Mouse (Mus musculus) heart, adult 2 months (tissue): ENCODE data around the gene Galnt2. TPM values are rescaled to one million over a fixed set of nuclear protein-coding genes. Genes with fewer than 3 reads are reported as not detected.

Source experiments
- DNase-seq, 2 experiments: peaks; one replicate each; pipeline ENCODE4 v3.0.0; 2021
- H3K27ac ChIP-seq: fragments of 200-600 bp; 2 replicates; pipeline ENCODE4 v1.8.1; 2022
- H3K27me3 ChIP-seq: fragments of 200-500 bp; 2 replicates; pipeline ENCODE4 v1.6.1; 2012; ENCODE audit warnings: mild to moderate bottlenecking, low read length, inconsistent platforms, mixed read lengths; ENCODE audit not compliant: control insufficient read depth, insufficient read depth
- H3K36me3 ChIP-seq: fragments of 200-500 bp; 2 replicates; pipeline ENCODE4 v1.6.1; 2012; ENCODE audit warnings: low read length, inconsistent platforms; ENCODE audit not compliant: control insufficient read depth, insufficient read depth
- H3K4me1 ChIP-seq: fragments of 200-500 bp; 2 replicates; pipeline ENCODE4 v1.6.1; 2011; ENCODE audit warnings: low read length; ENCODE audit not compliant: control insufficient read depth, insufficient read depth
- H3K4me3 ChIP-seq: fragments of 200-600 bp; 2 replicates; pipeline ENCODE4 v1.8.1; 2022
- H3K79me2 ChIP-seq: fragments of 200-500 bp; replicated peaks from 2 replicates; pipeline ENCODE4 v1.6.1; 2012; ENCODE audit warnings: mild to moderate bottlenecking, inconsistent platforms, low read length, moderate library complexity, mixed read lengths; ENCODE audit not compliant: control insufficient read depth, insufficient read depth
- H3K9ac ChIP-seq: fragments of 200-500 bp; 2 replicates; pipeline ENCODE4 v1.6.1; 2012; ENCODE audit warnings: low read depth, mild to moderate bottlenecking, control low read depth, inconsistent platforms, low read length, mixed read lengths
- CTCF ChIP-seq: fragments of 200-600 bp; IDR thresholded peaks from 2 replicates; pipeline ENCODE4 v1.8.1; 2022; ENCODE audit warnings: antibody characterized with exemption, mild to moderate bottlenecking, moderate library complexity
- EP300 ChIP-seq: fragments of 200-500 bp; IDR thresholded peaks from 2 replicates; pipeline ENCODE4 v1.6.1; 2011; ENCODE audit warnings: low read depth, low read length, control low read depth; ENCODE audit not compliant: insufficient read depth
- POLR2A ChIP-seq: fragments of 200-500 bp; IDR thresholded peaks from 2 replicates; pipeline ENCODE4 v1.6.1; 2011; ENCODE audit warnings: mild to moderate bottlenecking, low read depth, low read length, control low read depth; ENCODE audit not compliant: insufficient read depth
- WGBS: fragments of 180-500 bp; shearing (Covaris S2); methylation state at CpG from one replicate; pipeline ENCODE4 v1.1.7; 2018; 5-methylcytosine and 5-hydroxymethylcytosine counted together
- intact Hi-C: fragments of 180-260 bp; cut with DNase I; formaldehyde crosslinking; loops from one replicate; pipeline ENCODE4 v1.15.1; 2025
- polyA plus RNA-seq: library from polyadenylated mRNA; depleted of rRNA; stranded (reverse); fragments of >200 nt; gene quantifications from 2 replicates; pipeline ENCODE4 v1.2.3, GENCODE M21; 2012
- total RNA-seq, 2 experiments: library from RNA; stranded (reverse); gene quantifications; 2 replicates each; pipeline ENCODE4 v1.2.3; 2021

Gene Galnt2
- total and polyA plus RNA-seq, 3 experiments = 3.7 to 42.9 (median 35.2) TPM

DNA sequence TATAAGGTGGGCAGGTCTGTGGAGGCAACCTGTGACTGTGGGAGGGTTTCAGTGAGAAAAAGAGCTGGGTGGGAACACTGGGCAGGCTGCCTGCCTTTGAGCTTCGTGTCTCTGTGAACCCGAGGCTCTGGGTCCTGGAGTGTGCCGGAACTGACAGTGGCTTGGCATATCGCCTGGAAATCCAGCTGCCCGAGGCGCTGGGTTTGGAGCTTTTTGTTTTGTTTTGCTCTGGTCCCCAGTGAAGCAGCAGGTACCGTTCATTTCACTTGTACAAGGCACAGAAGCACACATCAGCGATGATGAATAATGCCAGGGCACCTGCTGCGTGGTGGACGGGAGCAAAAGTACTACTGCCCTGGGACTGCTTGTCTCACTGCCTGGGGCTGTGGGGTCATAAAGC lies 26.2 kb downstream of the Galnt2 start:
- intact Hi-C loops = loop anchor here (2.0 kb wide), 1 partner anchor 25 kb away; no protein-coding TSS in a partner anchor
- H3K4me1 ChIP-seq = peaks cover 22% of the 10 kb centered on the region
- peaks cover 3% of the 10 kb centered on the region; the same call in 1 of the 2 replicates for H3K36me3 ChIP-seq
- peak overlapping the region; percentile 67 for H3K27ac ChIP-seq
- H3K9ac ChIP-seq = no peak overlapping the region
- WGBS = 9% methylated on average over 10 of the region's 10 CpGs
- TF ChIP-seq EP300 (peak; percentile 3; the same call in 1 of the 2 replicates), POLR2A (no peak)
- no peak overlapping the region for H3K4me3 ChIP-seq
- peaks cover 4% of the 10 kb centered on the region; the same call in 1 of the 2 replicates for H3K79me2 ChIP-seq
- no peaks in the 10 kb centered on the region for H3K27me3 ChIP-seq
- peak; percentile 79 to 84 for DNase-seq

DNA sequence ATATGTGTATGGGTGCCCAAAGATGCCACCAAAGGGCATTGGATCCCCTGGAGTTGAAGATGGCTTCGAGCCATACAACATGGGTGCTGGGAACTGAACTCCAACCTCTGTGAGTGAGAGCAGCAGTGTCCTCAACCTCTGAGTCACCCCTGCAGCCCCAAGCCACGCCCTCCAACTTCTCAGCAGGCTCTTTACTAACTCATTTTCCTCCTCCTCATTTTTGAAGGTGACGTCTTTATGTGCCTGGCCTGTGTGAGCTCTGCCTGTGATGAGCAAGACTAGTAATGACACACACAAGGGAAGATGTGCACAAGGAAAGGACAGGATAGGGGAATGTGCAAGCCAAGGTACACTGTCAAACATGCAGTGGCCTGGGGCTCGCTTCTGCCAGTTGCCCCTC lies 28.0 kb downstream of the Galnt2 start:
- Histone ChIP-seq H3K36me3 (peaks cover 3% of the 10 kb centered on the region; the same call in 1 of the 2 replicates), H3K79me2 (peaks cover 2% of the 10 kb centered on the region; the same call in 1 of the 2 replicates), H3K4me3 (no peak overlapping the region), H3K4me1 (peaks cover 24% of the 10 kb centered on the region), H3K27ac (no peak overlapping the region), H3K27me3 (no peaks in the 10 kb centered on the region), H3K9ac (no peak overlapping the region)
- no peak for TF ChIP-seq POLR2A
- no peak for DNase-seq
- intact Hi-C loops = no loop called here
- WGBS = 88% methylated on average over 4 of the region's 4 CpGs

DNA sequence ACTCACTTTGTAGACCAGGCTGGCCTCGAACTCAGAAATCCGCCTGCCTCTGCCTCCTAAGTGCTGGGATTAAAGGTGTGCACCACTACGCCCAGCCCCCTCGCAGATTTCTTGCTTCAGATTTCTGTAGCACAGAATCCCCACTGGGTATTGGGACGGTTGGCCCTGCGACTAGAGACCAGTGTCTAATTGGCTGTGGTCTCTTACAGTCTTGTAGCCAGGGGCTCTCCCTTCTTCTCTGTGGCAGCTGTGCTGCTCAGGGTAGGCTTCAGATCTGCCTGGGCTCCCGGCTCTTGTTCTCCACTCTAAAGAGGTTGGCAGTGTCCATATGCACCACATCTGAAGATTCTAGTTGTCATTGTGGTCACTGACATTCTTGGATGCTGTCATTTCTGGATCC lies 28.7 kb downstream of the Galnt2 start:
- Histone ChIP-seq H3K27ac (no peak overlapping the region), H3K79me2 (peaks cover 2% of the 10 kb centered on the region), H3K27me3 (no peaks in the 10 kb centered on the region), H3K9ac (no peak overlapping the region), H3K4me1 (peaks cover 32% of the 10 kb centered on the region), H3K4me3 (no peak overlapping the region), H3K36me3 (peaks cover 3% of the 10 kb centered on the region; the same call in 1 of the 2 replicates)
- intact Hi-C loops = no loop called here
- TF ChIP-seq POLR2A (no peak), CTCF (no peak), EP300 (no peak)
- WGBS = 80% methylated on average over 7 of the region's 7 CpGs
- DNase-seq = no peak

DNA sequence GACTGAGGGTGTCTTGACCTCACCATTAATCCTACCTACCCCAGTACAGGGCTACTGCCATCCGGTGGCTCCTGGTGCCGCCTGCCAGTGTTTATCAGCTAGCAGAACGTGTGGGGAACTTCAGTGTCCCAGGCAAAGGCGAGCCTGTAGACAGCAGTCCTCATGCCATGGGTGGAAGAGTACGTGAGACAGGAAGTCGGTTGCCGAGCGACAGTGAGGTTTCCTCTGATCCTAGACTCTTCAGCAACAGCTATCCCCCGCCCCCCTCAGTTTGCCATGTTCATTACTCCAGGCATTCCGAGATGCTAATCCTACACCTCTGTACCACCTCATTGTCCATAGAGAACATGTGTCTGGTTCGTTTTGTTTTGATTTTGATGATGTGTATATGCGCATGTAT lies 29.2 kb downstream of the Galnt2 start:
- H3K36me3 ChIP-seq = peaks cover 3% of the 10 kb centered on the region; the same call in 1 of the 2 replicates
- no peak overlapping the region for H3K4me3 ChIP-seq
- no peak overlapping the region for H3K9ac ChIP-seq
- H3K4me1 ChIP-seq = peaks cover 35% of the 10 kb centered on the region
- H3K27me3 ChIP-seq = no peaks in the 10 kb centered on the region
- 39% methylated on average over 12 of the region's 12 CpGs for WGBS
- H3K27ac ChIP-seq = no peak overlapping the region
- intact Hi-C loops = no loop called here
- TF ChIP-seq CTCF = no peak
- TF ChIP-seq EP300 = no peak
- TF ChIP-seq POLR2A = no peak
- no peak for DNase-seq
- H3K79me2 ChIP-seq = peaks cover 2% of the 10 kb centered on the region

DNA sequence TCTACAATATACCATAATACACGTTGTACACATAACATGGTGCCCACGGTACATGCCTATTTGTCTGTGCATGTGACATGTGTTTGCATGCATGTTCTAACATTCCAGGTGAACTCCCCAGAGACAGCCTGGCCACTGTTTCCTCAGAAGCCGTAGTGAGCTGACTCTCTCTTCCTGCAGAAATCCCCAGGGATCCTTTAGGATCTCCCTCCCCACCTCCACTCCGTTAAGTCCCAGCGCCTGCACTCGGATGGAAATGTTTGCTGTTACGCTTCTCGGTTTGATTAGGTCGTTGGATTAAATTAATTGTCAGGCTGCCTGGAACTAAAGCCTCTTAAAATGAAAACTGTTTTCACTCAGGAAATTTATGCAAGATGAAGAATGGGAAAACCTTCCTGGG lies 31.9 kb downstream of the Galnt2 start:
- no peak overlapping the region for H3K27ac ChIP-seq
- no peak overlapping the region for H3K9ac ChIP-seq
- no peaks in the 10 kb centered on the region; the same call in 1 of the 2 replicates for H3K79me2 ChIP-seq
- intact Hi-C loops = no loop called here
- H3K36me3 ChIP-seq = no peaks in the 10 kb centered on the region
- H3K27me3 ChIP-seq = no peaks in the 10 kb centered on the region
- no peak for DNase-seq
- peaks cover 28% of the 10 kb centered on the region for H3K4me1 ChIP-seq
- TF ChIP-seq CTCF = no peak
- TF ChIP-seq EP300 = no peak
- no peak for TF ChIP-seq POLR2A
- 50% methylated on average over 9 of the region's 9 CpGs for WGBS
- no peak overlapping the region for H3K4me3 ChIP-seq

DNA sequence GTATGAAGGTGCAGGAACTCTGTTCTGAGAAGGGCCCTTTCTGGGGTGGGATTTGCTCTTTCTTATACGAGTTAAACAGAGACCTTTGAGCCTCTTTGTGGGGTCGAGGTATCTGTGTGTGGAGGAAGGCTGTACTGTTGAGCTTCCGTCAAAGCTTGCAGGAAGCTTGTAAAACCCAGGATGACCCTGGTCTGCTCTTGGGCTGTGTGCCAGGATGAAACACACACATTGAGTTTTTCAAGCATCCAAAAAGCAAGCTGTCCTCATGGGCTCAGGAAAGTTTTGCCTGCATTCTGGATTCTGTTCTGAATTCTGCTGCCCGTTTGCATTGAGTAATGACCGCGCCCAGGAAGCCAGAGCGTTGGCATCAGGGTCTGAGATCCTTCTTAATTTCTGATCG lies 32.8 kb downstream of the Galnt2 start:
- Histone ChIP-seq H3K9ac (no peak overlapping the region), H3K27ac (no peak overlapping the region), H3K36me3 (no peaks in the 10 kb centered on the region), H3K79me2 (no peaks in the 10 kb centered on the region; the same call in 1 of the 2 replicates), H3K4me1 (peaks cover 26% of the 10 kb centered on the region), H3K27me3 (no peaks in the 10 kb centered on the region), H3K4me3 (no peak overlapping the region)
- DNase-seq = no peak
- TF ChIP-seq EP300 = no peak
- no peak for TF ChIP-seq CTCF
- no peak for TF ChIP-seq POLR2A
- intact Hi-C loops = no loop called here
- WGBS = 59% methylated on average over 8 of the region's 8 CpGs
